Comparison of ENCODE assay signal across 12 mouse cellular contexts in genomic region chr11:102010140-102010539, GRCm38 (mm10). TPM values are rescaled to one million over a fixed set of nuclear protein-coding genes. Genes with fewer than 3 reads are reported as not detected.
A peak's percentile ranks its signal among the peaks of the same experiment; 100 is the strongest.
DNase-seq lines count a peak whose midpoint lies in the region; ATAC-seq and TF ChIP-seq lines count a peak whose summit lies in the region.
"Had no signal": no experiment of that assay in that cellular context is flagged by ENCODE, and none has a peak within 500 bp of the region (broad histone marks: within the 10 kb centered on the region; RNA-seq: fewer than 3 reads in every experiment).

No protein-coding gene starts in this region.

- no peaks in the 10 kb centered on the region for H3K27me3 ChIP-seq in forebrain, embryonic 12.5 days
- H3K27me3 ChIP-seq in limb, embryonic 12.5 days: no peaks in the 10 kb centered on the region
- no peaks in the 10 kb centered on the region for H3K27me3 ChIP-seq in lung, postnatal 0 days (replicated peaks; ENCODE audit: insufficient read depth, low read length)

- intact Hi-C loops in gastrocnemius, postnatal 14 days (cut with DNase I; ENCODE audit: low total_unique reads): no loop called here
- intact Hi-C loops in heart, postnatal 25 days (cut with DNase I): no loop called here
- intact Hi-C loops in gastrocnemius, postnatal 36 days (cut with DNase I): no loop called here

- peaks cover 80% of the 10 kb centered on the region for H3K36me3 ChIP-seq in forebrain, embryonic 12.5 days (replicated peaks)
- H3K36me3 ChIP-seq in limb, embryonic 12.5 days: peaks cover 87% of the 10 kb centered on the region
- H3K36me3 ChIP-seq in lung, postnatal 0 days (ENCODE audit: insufficient read depth, low read length): no peaks in the 10 kb centered on the region

- H3K4me2 ChIP-seq in forebrain, embryonic 12.5 days: no peak overlapping the region
- no peak overlapping the region for H3K4me2 ChIP-seq in limb, embryonic 12.5 days
- no peak overlapping the region for H3K4me2 ChIP-seq in lung, postnatal 0 days (replicated peaks; ENCODE audit: low read depth, low read length)

- ATAC-seq in forebrain, embryonic 12.5 days (ENCODE audit: low FRiP score): peak; percentile 87
- 0 out of 2 replicates have a peak, but pooled peaks have one; percentile 17 for ATAC-seq in limb, embryonic 12.5 days (ENCODE audit: insufficient number of reproducible peaks, insufficient read depth, low FRiP score, low TSS enrichment, low read depth)
- ATAC-seq in lung, postnatal 0 days: no peak

- peak; percentile 37 for DNase-seq in right cerebral cortex, postnatal 25 days
- no peak for DNase-seq in right cerebral cortex, postnatal 4 days
- no peak for DNase-seq in lung, postnatal 0 days (ENCODE audit: low spot score)
- DNase-seq in gastrocnemius, postnatal 14 days: no peak
- no peak for DNase-seq in heart, postnatal 25 days (ENCODE audit: low spot score)
- DNase-seq in gastrocnemius, postnatal 36 days: no peak
- DNase-seq: kidney, postnatal 36 days; lung, postnatal 4 days; right cerebral cortex, postnatal 14 days had no signal

- H3K4me1 ChIP-seq in forebrain, embryonic 12.5 days: peaks cover 30% of the 10 kb centered on the region
- H3K4me1 ChIP-seq in limb, embryonic 12.5 days (replicated peaks): peaks cover 16% of the 10 kb centered on the region
- H3K4me1 ChIP-seq in lung, postnatal 0 days (ENCODE audit: insufficient read depth, low read depth, low read length): no peaks in the 10 kb centered on the region

- H3K4me3 ChIP-seq in forebrain, embryonic 12.5 days (replicated peaks): no peak overlapping the region
- no peak overlapping the region for H3K4me3 ChIP-seq in limb, embryonic 12.5 days (replicated peaks)
- H3K4me3 ChIP-seq in lung, postnatal 0 days (ENCODE audit: low read depth, low read length): no peak overlapping the region

- H3K27ac ChIP-seq in forebrain, embryonic 12.5 days: peak overlapping the region; percentile 92
- H3K27ac ChIP-seq in limb, embryonic 12.5 days: peak overlapping the region; percentile 72
- H3K27ac ChIP-seq in lung, postnatal 0 days (ENCODE audit: low read length): no peak overlapping the region

- no peak for TF ChIP-seq CTCF in lung, postnatal 0 days (IDR thresholded peaks at IDR 0.05)

- WGBS in forebrain, embryonic 12.5 days: 35% methylated on average over 13 of the region's 13 CpGs
- WGBS in limb, embryonic 12.5 days: 36% methylated on average over 13 of the region's 13 CpGs
- WGBS in lung, postnatal 0 days: 83% methylated on average over 13 of the region's 13 CpGs

- peak overlapping the region; percentile 21; the same call in 1 of the 2 replicates for H3K9ac ChIP-seq in forebrain, embryonic 12.5 days
- no peak overlapping the region; the same call in 1 of the 2 replicates for H3K9ac ChIP-seq in limb, embryonic 12.5 days (replicated peaks)
- no peak overlapping the region for H3K9ac ChIP-seq in lung, postnatal 0 days (replicated peaks; ENCODE audit: low read depth)

- no peak for TF ChIP-seq EP300 in lung, postnatal 0 days (IDR thresholded peaks at IDR 0.05)

- H3K9me3 ChIP-seq in forebrain, embryonic 12.5 days: no peaks in the 10 kb centered on the region
- no peaks in the 10 kb centered on the region for H3K9me3 ChIP-seq in limb, embryonic 12.5 days
- H3K9me3 ChIP-seq in lung, postnatal 0 days (ENCODE audit: low read length): no peaks in the 10 kb centered on the region

RNA-seq across cellular contexts. Expression of gene Mpp3, which starts 18.1 kb away (rescaled TPM):
- polyA plus RNA-seq in forebrain, embryonic 12.5 days (2016; fragmentation: Nextera tagmentation; extraction: Ambion mirVana): 35.7 and 37.6 TPM in 2 replicates
- polyA plus RNA-seq in limb, embryonic 12.5 days (2016; fragmentation: Nextera tagmentation; extraction: Ambion mirVana): 13.7 and 16.3 TPM in 2 replicates
- polyA plus RNA-seq in lung, postnatal 0 days (2015; fragmentation: Nextera tagmentation; extraction: Ambion mirVana): 0.84 and 2.2 TPM in 2 replicates
- total RNA-seq in gastrocnemius, postnatal 14 days (2021): 10 to 100 TPM; 40.6 to 47.1 TPM
- 1 to 10 TPM; 1.9 to 2.1 TPM for total RNA-seq in heart, postnatal 25 days (2021)
- total RNA-seq in gastrocnemius, postnatal 36 days (2021): 10 to 100 TPM; 26.4 to 33.6 TPM

RNA-seq across cellular contexts. Expression of gene Dusp3, which starts 23.3 kb away (rescaled TPM):
- 9.0 and 9.8 TPM in 2 replicates for polyA plus RNA-seq in forebrain, embryonic 12.5 days (2016; fragmentation: Nextera tagmentation; extraction: Ambion mirVana)
- 11.2 and 11.6 TPM in 2 replicates for polyA plus RNA-seq in limb, embryonic 12.5 days (2016; fragmentation: Nextera tagmentation; extraction: Ambion mirVana)
- 78.2 and 80.0 TPM in 2 replicates for polyA plus RNA-seq in lung, postnatal 0 days (2015; fragmentation: Nextera tagmentation; extraction: Ambion mirVana)
- total RNA-seq in gastrocnemius, postnatal 14 days (2021): 100 to 1,000 TPM; 140 to 151 TPM
- 100 to 1,000 TPM; 115 to 122 TPM for total RNA-seq in heart, postnatal 25 days (2021)
- total RNA-seq in gastrocnemius, postnatal 36 days (2021): 100 to 1,000 TPM; 126 to 167 TPM

RNA-seq across cellular contexts. Expression of gene Cfap97d1, which starts 26.1 kb away (rescaled TPM):
- not detected in 2 replicates for polyA plus RNA-seq in forebrain, embryonic 12.5 days (2016; fragmentation: Nextera tagmentation; extraction: Ambion mirVana)
- polyA plus RNA-seq in limb, embryonic 12.5 days (2016; fragmentation: Nextera tagmentation; extraction: Ambion mirVana): not detected in 2 replicates
- polyA plus RNA-seq in lung, postnatal 0 days (2015; fragmentation: Nextera tagmentation; extraction: Ambion mirVana): 0.20 TPM in 1 of 2 replicates, not detected in the other
- total RNA-seq in gastrocnemius, postnatal 14 days (2021): not detected
- total RNA-seq in heart, postnatal 25 days (2021): not detected
- total RNA-seq in gastrocnemius, postnatal 36 days (2021): not detected
- total RNA-seq: ES-E14 had no signal

RNA-seq across cellular contexts. Expression of gene Cd300lg, which starts 31.2 kb away (rescaled TPM):
- 0.17 and 0.23 TPM in 2 replicates for polyA plus RNA-seq in forebrain, embryonic 12.5 days (2016; fragmentation: Nextera tagmentation; extraction: Ambion mirVana)
- polyA plus RNA-seq in limb, embryonic 12.5 days (2016; fragmentation: Nextera tagmentation; extraction: Ambion mirVana): 0.40 and 0.70 TPM in 2 replicates
- polyA plus RNA-seq in lung, postnatal 0 days (2015; fragmentation: Nextera tagmentation; extraction: Ambion mirVana): 2.1 and 2.4 TPM in 2 replicates
- 10 to 100 TPM; 20.2 to 28.6 TPM for total RNA-seq in gastrocnemius, postnatal 14 days (2021)
- total RNA-seq in heart, postnatal 25 days (2021): 10 to 100 TPM; 50.1 to 62.2 TPM
- total RNA-seq in gastrocnemius, postnatal 36 days (2021): 10 to 100 TPM; 17.6 to 18.2 TPM
- total RNA-seq: ES-E14 had no signal

RNA-seq across cellular contexts. Expression of gene Sost, which starts 43.3 kb away (rescaled TPM):
- polyA plus RNA-seq in forebrain, embryonic 12.5 days (2016; fragmentation: Nextera tagmentation; extraction: Ambion mirVana): 0.09 and 0.15 TPM in 2 replicates
- 1.1 and 1.2 TPM in 2 replicates for polyA plus RNA-seq in limb, embryonic 12.5 days (2016; fragmentation: Nextera tagmentation; extraction: Ambion mirVana)
- polyA plus RNA-seq in lung, postnatal 0 days (2015; fragmentation: Nextera tagmentation; extraction: Ambion mirVana): 0.06 TPM in 1 of 2 replicates, not detected in the other
- total RNA-seq in gastrocnemius, postnatal 14 days (2021): not detected
- 1 to 10 TPM; 1.5 to 1.6 TPM for total RNA-seq in heart, postnatal 25 days (2021)
- not detected for total RNA-seq in gastrocnemius, postnatal 36 days (2021)
- total RNA-seq: ES-E14 had no signal

Comparison
In these comparisons a context has a peak if more than half of its experiments do, and no peak if none do; other contexts are left out.
1. RNA of gene Mpp3, which starts 18.1 kb away (total RNA-seq): 40.6 to 47.1 TPM in gastrocnemius, postnatal 14 days and 26.4 to 33.6 TPM in gastrocnemius, postnatal 36 days; 1.9 to 2.1 TPM in heart, postnatal 25 days; every median in the first group is over 4 times any median in the second.